Mouse (Mus musculus) midbrain, embryonic 12.5 days (tissue): ENCODE data around the gene Klf1. TPM values are rescaled to one million over a fixed set of nuclear protein-coding genes. Genes with fewer than 3 reads are reported as not detected.

Source experiments
- ATAC-seq: fragments of 200-750 bp; cut with Nextera tagmentation; 2 replicates; pipeline ENCODE4 v1.8.0; 2017; ENCODE audit warnings: low read depth, moderate TSS enrichment, moderate library complexity; ENCODE audit not compliant: low FRiP score
- H3K27ac ChIP-seq: fragments of 300-500 bp; sonication (generic); replicated peaks from 2 replicates; pipeline ENCODE4 v1.5.1; 2016; ENCODE audit warnings: mild to moderate bottlenecking
- H3K27me3 ChIP-seq: fragments of 300-500 bp; sonication (generic); 2 replicates; pipeline ENCODE4 v1.6.1; 2016; ENCODE audit warnings: mild to moderate bottlenecking
- H3K36me3 ChIP-seq: fragments of 300-500 bp; sonication (generic); 2 replicates; pipeline ENCODE4 v1.6.1; 2016
- H3K4me1 ChIP-seq: fragments of 300-500 bp; sonication (generic); 2 replicates; pipeline ENCODE4 v1.6.1; 2016
- H3K4me2 ChIP-seq: fragments of 300-500 bp; sonication (generic); replicated peaks from 2 replicates; pipeline ENCODE4 v1.6.1; 2016; ENCODE audit warnings: mild to moderate bottlenecking, moderate library complexity
- H3K4me3 ChIP-seq: fragments of 300-500 bp; sonication (generic); 2 replicates; pipeline ENCODE4 v1.5.1; 2016; ENCODE audit warnings: mild to moderate bottlenecking
- H3K9ac ChIP-seq: fragments of 300-500 bp; sonication (generic); replicated peaks from 2 replicates; pipeline ENCODE4 v1.6.1; 2016; ENCODE audit warnings: mild to moderate bottlenecking, moderate library complexity
- H3K9me3 ChIP-seq: fragments of 300-500 bp; sonication (generic); 2 replicates; pipeline ENCODE4 v1.6.1; 2016; ENCODE audit warnings: mild to moderate bottlenecking
- WGBS: fragments of 180-500 bp; shearing (Covaris S2); methylation state at CpG from one replicate; pipeline ENCODE4 v1.1.7; 2016; 5-methylcytosine and 5-hydroxymethylcytosine counted together
- polyA plus RNA-seq: library from polyadenylated mRNA; unstranded; fragments of >200 nt; fragmentation: Nextera tagmentation; extraction: Ambion mirVana; gene quantifications from 2 replicates; pipeline ENCODE4 v1.2.1, GENCODE M21; 2016

Klf1 gene
- polyA plus RNA-seq, 1 experiment from 2014 or later: 4.3 TPM

DNA sequence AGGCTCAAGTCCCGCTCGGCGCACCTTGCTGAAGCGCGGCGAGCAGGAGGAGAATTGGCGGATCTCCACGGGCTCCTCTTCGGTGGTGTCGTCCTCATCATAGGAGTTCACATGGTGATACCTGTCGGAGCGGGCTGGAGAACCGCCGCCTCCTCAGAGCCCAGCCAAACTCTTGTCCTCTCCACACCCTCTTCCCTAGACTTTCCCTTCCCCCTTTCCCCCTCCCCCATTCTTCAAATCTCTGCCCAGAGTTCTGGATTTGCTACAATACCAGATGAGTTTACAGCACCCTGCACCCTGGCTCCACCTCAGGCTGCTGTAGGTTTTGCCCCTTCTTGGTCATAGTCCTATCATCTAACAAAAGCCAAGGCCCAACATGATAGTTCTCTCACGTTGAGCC is 16.9 kb downstream of the Klf1 start:
- H3K4me3 ChIP-seq: no peak overlapping the region

DNA sequence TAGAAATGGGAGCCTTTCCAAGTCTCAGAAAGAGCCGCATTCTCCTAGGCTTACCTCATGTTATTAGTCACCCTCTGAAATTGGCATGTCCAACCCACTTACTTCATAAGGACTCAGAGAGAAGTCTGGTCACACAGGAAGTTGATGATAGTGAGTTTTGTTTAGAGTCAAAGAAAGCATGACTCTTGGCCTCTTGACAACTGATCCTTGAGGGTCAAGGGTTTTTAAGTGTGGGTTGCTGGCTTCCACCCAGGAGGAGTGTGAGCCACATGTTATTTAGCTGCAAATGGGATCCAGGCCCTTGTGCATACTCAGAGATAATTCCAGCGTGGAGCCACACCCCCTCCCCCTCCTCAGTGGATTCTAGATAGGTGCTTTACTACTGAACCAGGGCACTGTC is 19.9 kb downstream of the Klf1 start:
- Histone ChIP-seq H3K9me3 (no peaks in the 10 kb centered on the region), H3K27ac (no peak overlapping the region), H3K27me3 (peaks cover 53% of the 10 kb centered on the region), H3K4me2 (no peak overlapping the region), H3K4me1 (no peaks in the 10 kb centered on the region), H3K4me3 (no peak overlapping the region), H3K36me3 (peaks cover 60% of the 10 kb centered on the region), H3K9ac (no peak overlapping the region)
- WGBS: 90% methylated on average over 2 of the region's 2 CpGs
- ATAC-seq: no peak

More for the DNA sequence above, 16.9 kb downstream of the Klf1 start:
- Histone ChIP-seq H3K9me3 (peaks cover 4% of the 10 kb centered on the region; the same call in 1 of the 2 replicates), H3K27me3 (peaks cover 69% of the 10 kb centered on the region), H3K36me3 (peaks cover 75% of the 10 kb centered on the region), H3K9ac (no peak overlapping the region), H3K27ac (no peak overlapping the region), H3K4me2 (no peak overlapping the region), H3K4me1 (no peaks in the 10 kb centered on the region)
- WGBS: 92% methylated on average over 15 of the region's 15 CpGs
- ATAC-seq: no peak

DNA sequence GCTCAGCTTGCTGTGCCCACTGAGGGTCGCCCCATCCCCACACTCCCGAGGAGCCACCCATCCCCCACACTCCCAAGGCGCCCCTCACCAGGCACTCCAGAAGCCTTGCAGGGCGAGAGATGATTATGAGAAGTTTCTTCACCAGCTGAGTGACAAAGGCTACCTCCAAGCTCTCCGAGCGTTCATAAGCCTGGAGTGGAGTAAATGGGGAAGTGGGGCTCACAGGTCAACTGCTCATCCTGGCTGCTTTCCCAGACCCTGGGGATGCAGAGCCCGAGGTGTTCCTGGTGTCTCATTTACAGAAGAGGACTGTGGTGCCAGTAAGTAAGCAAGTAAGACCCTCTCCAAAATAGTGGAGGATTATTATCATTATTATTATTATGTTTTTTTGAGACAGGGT is 23.8 kb downstream of the Klf1 start:
- peaks cover 34% of the 10 kb centered on the region for H3K36me3 ChIP-seq
- peaks cover 13% of the 10 kb centered on the region for H3K4me1 ChIP-seq
- H3K27me3 ChIP-seq: peaks cover 51% of the 10 kb centered on the region
- H3K4me2 ChIP-seq: no peak overlapping the region
- H3K4me3 ChIP-seq: no peak overlapping the region
- 82% methylated on average over 7 of the region's 7 CpGs for WGBS
- H3K9me3 ChIP-seq: no peaks in the 10 kb centered on the region
- H3K27ac ChIP-seq: no peak overlapping the region
- no peak overlapping the region for H3K9ac ChIP-seq
- no peak for ATAC-seq

DNA sequence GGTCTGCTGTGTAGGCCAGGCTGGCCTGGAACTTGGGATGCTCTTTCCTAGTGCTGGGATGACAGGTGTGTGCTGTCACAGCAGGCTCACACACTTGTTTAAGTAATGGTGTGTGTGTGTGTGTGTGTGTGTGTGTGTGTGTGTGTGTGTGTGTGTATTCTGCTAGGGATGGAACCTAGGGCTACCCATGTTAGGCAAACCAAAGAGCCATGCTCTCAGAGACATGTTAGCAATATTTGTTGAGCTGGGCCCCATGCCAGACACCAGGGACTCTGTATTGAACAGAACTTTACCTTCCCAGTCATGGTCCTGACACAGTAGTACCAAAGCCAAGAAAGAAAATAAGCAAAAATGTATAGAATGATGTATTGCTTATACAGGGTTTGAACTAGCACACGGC is 25.8 kb downstream of the Klf1 start:
- Histone ChIP-seq H3K36me3 (peaks cover 22% of the 10 kb centered on the region), H3K27me3 (peaks cover 61% of the 10 kb centered on the region)
- 86% methylated on average over 1 of the region's 1 CpGs for WGBS

DNA sequence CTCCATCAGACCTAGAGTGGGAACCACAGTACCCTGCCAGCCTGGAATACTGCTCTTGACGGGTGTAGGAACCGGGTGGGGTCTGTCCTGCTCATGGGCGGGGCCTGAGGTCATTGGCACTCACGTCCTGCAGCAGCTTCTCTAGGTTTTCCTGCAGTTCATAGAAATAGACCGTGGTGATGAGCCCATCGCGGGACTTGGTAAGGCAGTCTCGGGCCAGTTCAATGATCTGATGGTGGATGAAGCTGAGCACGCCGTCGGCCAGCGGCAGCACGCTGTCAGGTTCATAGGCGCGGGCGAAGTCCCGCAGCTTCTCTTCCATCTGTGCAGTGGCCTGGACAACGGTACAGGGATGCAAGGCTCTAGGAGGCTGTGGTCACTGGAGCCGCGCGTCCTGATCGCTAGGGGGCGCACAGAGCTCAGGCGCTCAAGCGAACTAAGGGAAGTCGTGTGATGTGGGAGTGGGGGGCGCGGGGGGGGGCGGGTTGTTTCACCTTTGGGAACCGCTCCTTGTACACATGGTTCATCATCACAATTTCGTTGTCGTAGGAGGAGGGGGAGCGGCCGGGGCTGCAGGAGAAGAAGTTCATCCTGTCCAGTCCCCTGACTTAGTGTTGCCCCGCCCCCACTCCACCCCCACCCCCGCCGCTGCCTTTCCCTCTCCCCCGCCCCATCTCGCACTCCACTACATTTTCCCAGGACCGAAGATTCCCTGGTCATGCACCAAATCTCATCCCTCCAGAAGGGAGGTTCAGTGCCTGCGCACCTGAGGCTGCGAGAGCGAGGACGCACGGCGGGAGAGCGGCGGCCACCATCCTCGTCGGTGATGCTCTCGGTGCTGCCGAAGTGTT is 27.0 kb downstream of the Klf1 start:
- Histone ChIP-seq H3K36me3 (peaks cover 18% of the 10 kb centered on the region), H3K4me3 (peak overlapping the region; percentile 43), H3K27me3 (peaks cover 65% of the 10 kb centered on the region), H3K4me1 (peaks cover 15% of the 10 kb centered on the region), H3K9me3 (no peaks in the 10 kb centered on the region), H3K4me2 (peak overlapping the region; percentile 68), H3K27ac (no peak overlapping the region), H3K9ac (peak overlapping the region; percentile 46)
- ATAC-seq: peak; percentile 79
- 3% methylated on average over 43 of the region's 52 CpGs for WGBS

More for the DNA sequence above, 25.8 kb downstream of the Klf1 start:
- Histone ChIP-seq H3K9me3 (no peaks in the 10 kb centered on the region), H3K4me2 (no peak overlapping the region), H3K9ac (no peak overlapping the region), H3K27ac (no peak overlapping the region), H3K4me1 (peaks cover 13% of the 10 kb centered on the region), H3K4me3 (no peak overlapping the region)
- ATAC-seq: no peak

DNA sequence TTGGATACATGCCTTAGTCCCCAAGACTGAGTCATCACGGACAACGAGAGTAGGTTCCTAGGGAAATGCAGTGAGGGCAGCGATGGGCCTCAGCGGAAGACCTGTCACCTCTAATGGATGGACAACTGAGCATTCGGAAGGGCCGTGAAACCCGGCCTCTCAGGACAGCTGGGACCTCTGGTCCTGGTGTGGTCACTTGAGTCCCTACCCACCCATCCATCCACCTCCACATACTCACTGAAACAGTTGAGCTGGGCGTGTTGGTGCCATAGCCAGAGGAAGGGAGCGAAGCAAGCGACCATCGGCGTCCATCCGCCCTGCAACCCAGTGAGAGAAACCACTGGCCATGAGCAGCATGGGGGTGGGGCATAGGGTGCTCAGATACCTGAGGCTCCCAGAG is 28.9 kb downstream of the Klf1 start:
- no peak overlapping the region for H3K4me3 ChIP-seq
- H3K4me2 ChIP-seq: no peak overlapping the region
- peaks cover 34% of the 10 kb centered on the region for H3K4me1 ChIP-seq
- H3K36me3 ChIP-seq: peaks cover 12% of the 10 kb centered on the region
- H3K27me3 ChIP-seq: peaks cover 72% of the 10 kb centered on the region
- H3K27ac ChIP-seq: no peak overlapping the region
- no peak for ATAC-seq
- no peak overlapping the region for H3K9ac ChIP-seq
- no peaks in the 10 kb centered on the region for H3K9me3 ChIP-seq
- WGBS: 93% methylated on average over 13 of the region's 13 CpGs

DNA sequence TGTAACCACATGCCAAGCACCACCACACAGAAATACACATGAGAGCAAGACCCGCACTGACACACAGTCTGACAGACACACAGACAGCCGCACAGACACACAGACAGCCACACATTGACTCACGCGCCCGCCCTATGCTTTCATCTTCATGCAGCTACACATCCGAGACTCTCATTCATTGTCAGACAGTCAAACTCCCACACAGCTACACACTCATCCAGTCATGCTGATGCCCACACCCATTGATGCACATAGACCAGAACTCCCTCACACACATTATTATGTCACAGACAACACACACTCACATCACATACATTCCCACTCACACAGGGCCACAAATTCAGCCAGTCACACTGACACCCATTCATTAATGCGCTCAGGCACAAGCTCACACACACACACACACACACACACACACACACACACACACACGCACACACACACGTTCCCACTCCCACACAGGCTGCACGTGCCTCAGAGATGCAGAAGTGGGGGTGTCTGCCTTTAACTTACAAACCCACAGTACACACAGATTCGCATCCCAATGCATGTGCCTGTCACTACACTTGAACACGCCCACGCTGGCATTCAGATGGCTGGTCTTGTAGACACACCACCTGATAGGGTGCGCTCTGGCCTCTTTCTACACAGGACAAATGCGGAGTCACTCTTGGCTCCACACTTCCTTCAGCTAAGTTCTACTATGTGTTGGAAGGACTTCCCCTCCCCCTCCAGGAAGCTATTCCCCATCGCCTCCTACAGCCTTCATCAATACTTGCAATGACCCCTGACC is 32.2 kb downstream of the Klf1 start:
- no peak for ATAC-seq
- Histone ChIP-seq H3K27me3 (peaks cover 79% of the 10 kb centered on the region), H3K27ac (no peak overlapping the region), H3K9me3 (no peaks in the 10 kb centered on the region), H3K9ac (no peak overlapping the region), H3K4me1 (peaks cover 44% of the 10 kb centered on the region), H3K36me3 (peaks cover 3% of the 10 kb centered on the region; the same call in 1 of the 2 replicates), H3K4me2 (peak overlapping the region; percentile 87), H3K4me3 (peak overlapping the region; percentile 74)
- WGBS: 89% methylated on average over 16 of the region's 16 CpGs

DNA sequence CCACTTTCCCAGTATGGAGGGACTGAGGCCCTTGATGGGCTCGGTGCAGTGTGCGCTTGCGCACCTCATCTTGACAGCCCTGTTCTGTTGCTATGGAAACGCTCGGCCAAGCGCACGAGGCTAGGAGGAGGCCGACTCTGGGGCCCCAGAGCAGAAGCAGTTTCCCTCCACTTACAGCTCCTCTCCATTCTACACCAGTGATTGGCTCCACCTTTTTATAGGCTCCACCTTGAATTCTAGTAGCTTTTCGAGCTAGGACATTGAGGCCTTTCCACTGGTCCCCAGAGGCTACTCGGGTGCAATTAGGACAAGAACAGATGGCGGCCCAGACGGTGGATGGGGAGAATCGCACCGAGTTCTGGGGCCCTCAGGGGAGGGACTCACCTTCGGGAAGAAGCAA is 33.1 kb downstream of the Klf1 start:
- peak; percentile 76 for ATAC-seq
- Histone ChIP-seq H3K4me3 (peak overlapping the region; percentile 74), H3K27me3 (peaks cover 70% of the 10 kb centered on the region), H3K4me1 (peaks cover 38% of the 10 kb centered on the region), H3K9ac (peak overlapping the region; percentile 83; the same call in 1 of the 2 replicates), H3K27ac (peak overlapping the region; percentile 65), H3K4me2 (peak overlapping the region; percentile 87), H3K36me3 (peaks cover 3% of the 10 kb centered on the region; the same call in 1 of the 2 replicates), H3K9me3 (no peaks in the 10 kb centered on the region)
- WGBS: 2% methylated on average over 15 of the region's 15 CpGs

DNA sequence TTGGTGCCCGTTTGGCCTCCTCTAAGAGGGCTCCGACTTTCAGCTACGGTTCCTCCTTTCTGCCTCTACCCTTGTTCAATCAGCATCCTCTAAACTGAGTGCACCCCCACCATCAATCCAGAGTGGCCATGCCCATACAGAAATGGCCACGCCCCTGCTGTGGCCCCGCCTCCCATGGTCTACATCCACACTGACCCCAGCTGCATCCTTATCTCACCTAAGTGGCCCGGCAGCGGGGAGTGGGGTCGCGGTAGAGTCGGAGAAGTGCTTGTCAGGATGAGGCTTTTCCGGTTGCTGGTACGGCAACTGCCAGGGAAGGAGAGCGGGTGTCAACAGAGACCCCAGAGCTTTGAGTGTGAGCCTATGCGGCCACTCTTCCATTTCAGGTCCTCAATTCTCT is 33.8 kb downstream of the Klf1 start:
- H3K9ac ChIP-seq: peak overlapping the region; percentile 83; the same call in 1 of the 2 replicates
- ATAC-seq: peak; percentile 43
- 8% methylated on average over 14 of the region's 14 CpGs for WGBS
- peak overlapping the region; percentile 65 for H3K27ac ChIP-seq
- peak overlapping the region; percentile 87 for H3K4me2 ChIP-seq
- H3K27me3 ChIP-seq: peaks cover 64% of the 10 kb centered on the region
- peak overlapping the region; percentile 74 for H3K4me3 ChIP-seq
- peaks cover 2% of the 10 kb centered on the region; the same call in 1 of the 2 replicates for H3K36me3 ChIP-seq
- H3K4me1 ChIP-seq: peaks cover 38% of the 10 kb centered on the region
- no peaks in the 10 kb centered on the region for H3K9me3 ChIP-seq

DNA sequence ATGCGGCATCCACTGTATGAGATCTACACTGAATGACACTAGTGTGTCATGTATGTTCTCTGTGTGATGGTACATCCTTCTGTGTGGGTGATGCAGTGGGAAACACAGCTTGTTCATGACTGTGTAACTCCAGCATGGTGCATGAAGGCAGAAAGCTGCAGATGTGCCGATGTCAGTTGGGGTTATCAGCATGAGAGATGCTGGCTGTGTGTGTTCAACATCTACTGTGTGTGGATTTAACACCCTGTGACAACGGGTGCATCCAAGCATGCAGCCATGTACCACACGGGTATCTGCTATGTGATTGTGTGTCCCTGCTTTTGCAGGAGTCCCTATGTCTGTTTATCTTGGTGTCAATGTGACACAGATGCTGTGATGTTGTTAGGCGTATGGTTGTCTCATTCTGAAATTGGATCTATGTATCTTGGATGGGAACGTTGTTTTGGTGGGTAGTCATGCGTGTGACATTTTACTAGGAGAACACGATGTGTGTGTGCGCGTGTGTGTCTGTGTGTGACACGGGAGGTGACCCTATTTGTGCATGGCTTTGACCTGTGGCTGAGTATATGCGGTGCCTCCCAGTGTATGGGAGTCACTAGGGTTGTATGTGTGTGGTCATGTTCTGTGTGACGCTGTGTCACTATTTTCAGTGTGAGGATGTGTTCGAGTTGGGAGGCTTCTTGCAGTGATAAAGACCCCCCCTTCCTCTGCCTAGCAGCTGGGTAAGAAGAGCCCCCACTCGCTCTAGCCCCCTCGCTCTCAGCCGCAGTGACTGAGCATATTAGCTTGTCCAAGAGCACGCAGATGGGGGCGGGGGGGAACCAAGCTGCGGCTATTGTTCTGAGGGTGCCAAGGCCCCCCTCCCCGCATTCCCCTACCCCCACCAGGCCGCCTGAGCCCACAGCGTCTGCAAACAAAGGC is 34.6 kb downstream of the Klf1 start:
- Histone ChIP-seq H3K4me1 (peaks cover 38% of the 10 kb centered on the region), H3K36me3 (no peaks in the 10 kb centered on the region), H3K4me2 (peak overlapping the region; percentile 87), H3K9ac (peak overlapping the region; percentile 83), H3K27ac (peak overlapping the region; percentile 90), H3K27me3 (peaks cover 59% of the 10 kb centered on the region), H3K4me3 (peak overlapping the region; percentile 74), H3K9me3 (no peaks in the 10 kb centered on the region)
- ATAC-seq: peak; percentile 35; the same call in 1 of the 2 replicates
- WGBS: 16% methylated on average over 23 of the region's 23 CpGs

DNA sequence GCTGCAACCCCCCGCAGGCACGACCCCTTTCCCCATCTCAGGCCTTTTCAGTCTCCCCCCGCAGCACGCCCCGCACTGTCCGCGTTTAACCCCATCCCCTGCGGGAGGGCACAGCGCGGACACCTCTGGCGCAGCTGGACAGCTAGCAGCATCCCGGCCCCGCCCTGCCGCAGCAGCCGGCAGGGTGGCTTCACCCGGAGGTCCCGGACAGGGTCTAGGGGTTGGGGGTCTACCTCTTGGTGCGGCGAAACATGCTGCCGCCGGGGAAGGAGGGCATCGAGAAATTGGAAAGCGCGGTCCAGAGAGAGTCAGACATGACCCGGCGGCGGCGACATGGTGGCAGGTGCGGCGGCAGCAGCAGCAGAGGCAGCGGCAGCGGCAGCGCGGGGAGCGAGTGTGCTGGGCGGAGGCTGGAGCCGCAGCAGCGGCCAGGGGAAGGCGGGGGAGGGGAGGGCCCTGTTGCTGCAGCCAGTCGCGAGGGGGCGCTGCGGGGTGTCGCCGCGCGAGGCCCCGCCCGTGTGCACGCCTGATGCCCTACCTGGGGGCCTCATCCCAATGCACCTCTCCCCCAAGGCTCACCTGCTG is 35.3 kb downstream of the Klf1 start, which contains the start of gene Mast1:
Gene Mast1 (minus strand): TSS at position 398 of the 585 bp plus-strand sequence.
- WGBS: under 1% methylated on average over 48 of the region's 50 CpGs
- no peaks in the 10 kb centered on the region for H3K36me3 ChIP-seq
- peak within 1 kb of the TSS; percentile 87 for H3K4me2 ChIP-seq
- H3K9me3 ChIP-seq: no peaks in the 10 kb centered on the region
- H3K9ac ChIP-seq: peak within 1 kb of the TSS; percentile 83
- H3K27me3 ChIP-seq: peaks cover 54% of the 10 kb centered on the region
- H3K4me3 ChIP-seq: peak within 1 kb of the TSS; percentile 74
- peaks cover 38% of the 10 kb centered on the region for H3K4me1 ChIP-seq
- ATAC-seq: peak; percentile 61
- peak within 1 kb of the TSS; percentile 90 for H3K27ac ChIP-seq
